Mouse (Mus musculus) T-cell, adult 2 months (primary cell): ENCODE results near the gene Bcas3.

Experiments used
- DNase-seq: peaks from one replicate; pipeline ENCODE4 v3.0.0; 2022; ENCODE audit warnings: low spot score

The Bcas3 gene

GRCm38 (mm10) chr11:85831656-85832230, 478.8 kb downstream of the Bcas3 start:
- no peak for DNase-seq

GRCm38 (mm10) chr11:85832231-85832924, 479.4 kb downstream of the Bcas3 start, which contains the start of gene Tbx2:
Gene Tbx2, plus strand, starts transcription at chr11:85832551.
- DNase-seq, result no peak

GRCm38 (mm10) chr11:85833081-85833521, 480.1 kb downstream of the Bcas3 start:
- DNase-seq, result no peak

- no peak for DNase-seq
These were observed 480.9 kb downstream of the Bcas3 start for GRCm38 (mm10) chr11:85833761-85834385.

GRCm38 (mm10) chr11:85834386-85834931, 481.5 kb downstream of the Bcas3 start:
- no peak for DNase-seq

GRCm38 (mm10) chr11:85835001-85835752, 482.2 kb downstream of the Bcas3 start:
- no peak for DNase-seq

- DNase-seq, result no peak
These were observed 483.0 kb downstream of the Bcas3 start for GRCm38 (mm10) chr11:85835753-85836522.

GRCm38 (mm10) chr11:85836523-85837290, 483.7 kb downstream of the Bcas3 start:
- no peak for DNase-seq

- DNase-seq, result no peak
These were observed 484.3 kb downstream of the Bcas3 start for GRCm38 (mm10) chr11:85837291-85837647.

GRCm38 (mm10) chr11:85837648-85838423, 484.9 kb downstream of the Bcas3 start:
- DNase-seq, result no peak

GRCm38 (mm10) chr11:85838424-85839257, 485.7 kb downstream of the Bcas3 start:
- DNase-seq, result no peak

- no peak for DNase-seq
These were observed 486.5 kb downstream of the Bcas3 start for GRCm38 (mm10) chr11:85839258-85840030.

- no peak for DNase-seq
These were observed 487.2 kb downstream of the Bcas3 start for GRCm38 (mm10) chr11:85840031-85840802.

GRCm38 (mm10) chr11:85840803-85841145, 487.8 kb downstream of the Bcas3 start:
- no peak for DNase-seq

- DNase-seq, result no peak
These were observed 488.3 kb downstream of the Bcas3 start for GRCm38 (mm10) chr11:85841211-85841681.

GRCm38 (mm10) chr11:85841980-85842379, 489.0 kb downstream of the Bcas3 start:
- peak; percentile 50 for DNase-seq

GRCm38 (mm10) chr11:85842596-85843346, 489.8 kb downstream of the Bcas3 start:
- no peak for DNase-seq
